Mouse (Mus musculus): ENCODE data around the gene Slc26a9. TPM values are rescaled to one million over a fixed set of nuclear protein-coding genes. Genes with fewer than 3 reads are reported as not detected.

Slc26a9 gene
- total RNA-seq, 1 experiment from 2014 or later, result not detected

DNA sequence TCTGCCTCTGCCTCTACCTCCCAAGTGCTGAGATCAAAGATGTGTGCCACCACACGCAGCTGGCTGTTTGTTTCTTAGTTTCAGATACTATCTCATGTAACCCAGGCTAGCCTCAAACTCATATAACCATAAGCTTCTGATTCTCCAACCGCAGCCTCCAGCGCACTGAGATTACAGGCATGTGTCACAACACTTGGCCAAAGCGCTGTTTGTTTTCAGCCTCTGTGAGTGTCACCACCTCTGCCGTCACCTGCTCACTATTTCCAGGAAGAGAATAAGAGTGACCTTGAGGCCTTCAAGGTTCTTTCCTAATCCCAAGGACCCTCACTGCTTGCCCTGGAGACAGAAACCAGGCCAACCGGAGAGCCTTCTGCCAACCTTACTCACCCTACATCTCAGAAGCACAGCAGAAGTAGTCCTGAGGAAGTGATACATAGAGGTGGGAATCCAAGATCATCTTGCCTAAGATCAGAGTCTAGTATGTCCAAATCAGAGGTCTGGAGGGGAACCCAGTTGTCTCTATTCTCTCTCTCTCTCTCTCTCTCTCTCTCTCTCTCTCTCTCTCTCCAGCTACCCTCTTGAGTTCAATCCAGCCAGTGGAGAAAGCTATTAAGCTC is 9.1 kb upstream of the Slc26a9 start:
- no peak for ATAC-seq (replicated peaks; ENCODE audit: low read depth, poor library complexity, severe bottlenecking)

DNA sequence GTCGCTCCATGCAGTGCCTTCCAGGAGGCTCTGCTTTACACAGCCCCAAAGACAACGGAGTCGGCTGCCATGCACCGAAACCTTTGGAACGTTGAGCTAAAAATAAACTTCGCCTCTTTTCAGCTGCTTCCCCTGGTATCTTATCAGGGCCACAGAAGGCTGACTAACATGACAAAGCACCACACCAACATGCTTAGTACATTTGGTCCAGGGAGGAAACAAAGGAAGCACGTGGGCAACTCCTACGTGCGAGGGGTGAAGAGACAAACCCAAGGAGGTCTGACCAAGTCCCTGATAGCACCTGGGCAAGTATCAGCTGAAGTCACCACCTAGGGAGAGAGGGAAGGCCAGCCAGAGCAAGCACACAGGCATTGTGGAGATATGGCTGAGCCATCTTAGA is 7.3 kb upstream of the Slc26a9 start:
- ATAC-seq (replicated peaks; ENCODE audit: low read depth, poor library complexity, severe bottlenecking), result peak; percentile 57

DNA sequence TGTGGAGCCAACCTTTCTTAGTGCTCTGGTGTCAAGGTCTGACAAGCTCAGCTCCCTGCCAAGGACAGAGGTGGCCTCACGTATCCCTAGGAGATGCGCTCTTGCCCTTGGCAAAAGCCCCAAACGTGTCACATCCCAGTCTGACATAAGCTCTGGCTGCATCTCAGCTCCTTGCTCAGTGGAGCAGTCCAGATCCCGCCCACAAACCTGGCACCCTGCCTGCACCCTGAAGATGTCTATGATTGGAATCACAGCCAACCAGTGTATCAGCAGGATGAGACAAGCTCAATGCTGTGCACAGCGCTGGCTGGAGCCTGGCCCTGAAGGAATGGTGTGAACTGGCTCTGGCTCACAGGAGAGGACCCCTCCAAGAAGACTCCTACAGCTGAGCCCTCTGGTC is 6.6 kb upstream of the Slc26a9 start:
- no peak for ATAC-seq (replicated peaks; ENCODE audit: low read depth, poor library complexity, severe bottlenecking)

DNA sequence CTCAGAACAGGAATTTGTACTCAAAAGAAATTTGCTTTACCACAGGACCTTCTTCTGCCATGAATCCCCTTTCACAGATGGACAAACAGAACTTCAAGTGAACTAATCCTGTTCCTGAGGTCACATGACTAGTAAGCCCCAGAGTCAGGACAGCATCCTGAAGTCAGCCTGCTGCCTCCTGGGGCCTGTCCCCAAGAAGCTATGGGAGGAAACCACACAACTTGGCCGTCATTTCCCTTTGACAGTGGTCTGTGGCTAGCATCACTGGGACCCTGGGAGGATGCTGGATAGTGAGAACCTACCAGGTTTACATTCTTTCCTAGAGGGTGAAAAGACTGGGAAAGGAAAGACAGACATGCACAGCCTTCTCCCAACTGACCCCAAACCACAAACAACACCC is 5.1 kb upstream of the Slc26a9 start:
- ATAC-seq (replicated peaks; ENCODE audit: low read depth, poor library complexity, severe bottlenecking), result peak; percentile 64

DNA sequence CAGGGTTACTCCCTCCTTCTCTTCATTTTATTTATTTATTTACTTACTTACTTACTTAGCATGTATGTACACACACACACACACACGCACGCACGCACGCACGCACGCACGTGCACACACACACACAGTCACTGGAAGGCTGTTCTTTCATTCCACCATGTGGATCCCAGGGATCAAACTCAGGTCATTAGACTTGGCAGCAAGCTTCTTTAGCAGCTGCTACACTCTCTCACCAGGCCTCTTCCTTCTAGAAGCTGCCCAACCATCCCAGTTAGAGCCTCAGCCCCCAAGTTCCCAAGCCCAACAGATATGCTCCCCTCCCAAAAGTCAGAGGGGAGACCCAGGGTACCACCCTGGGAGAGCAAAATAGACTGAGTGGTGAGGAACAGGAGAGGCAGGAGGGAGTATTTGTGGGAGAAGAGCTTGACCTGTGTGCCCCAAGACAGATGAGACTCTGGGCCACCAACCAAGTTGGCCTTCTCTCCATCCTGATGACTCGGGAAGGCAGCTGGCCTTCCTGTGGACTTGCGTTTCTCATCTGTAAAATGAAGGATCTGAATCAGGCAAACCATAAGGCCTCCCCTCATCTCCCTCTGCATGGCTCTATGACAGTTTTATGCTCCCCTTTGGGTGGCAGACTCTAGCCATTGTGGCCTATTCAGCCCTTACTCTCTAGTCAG is 4.2 kb upstream of the Slc26a9 start:
- ATAC-seq (replicated peaks; ENCODE audit: low read depth, poor library complexity, severe bottlenecking), result no peak

DNA sequence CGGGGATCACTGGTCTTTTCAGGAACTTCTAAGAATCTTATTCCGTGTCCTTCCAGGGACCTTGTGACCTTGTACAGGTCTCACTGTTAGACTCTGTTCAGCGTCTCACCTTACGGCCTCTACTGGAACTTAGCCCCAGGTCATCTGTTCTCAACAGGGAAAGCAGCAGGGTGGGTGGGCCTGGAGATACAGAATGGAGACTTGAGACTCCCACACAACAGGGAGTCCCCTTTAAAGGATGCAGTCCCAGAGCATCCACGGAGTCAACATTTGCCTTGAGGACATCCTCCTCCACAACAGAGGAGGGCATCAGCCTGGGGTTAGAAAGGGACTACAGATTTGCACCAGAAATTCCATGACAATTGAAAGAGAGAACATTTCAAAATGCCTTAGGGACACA is 1.6 kb downstream of the Slc26a9 start:
- no peak for ATAC-seq (replicated peaks; ENCODE audit: low read depth, poor library complexity, severe bottlenecking)

DNA sequence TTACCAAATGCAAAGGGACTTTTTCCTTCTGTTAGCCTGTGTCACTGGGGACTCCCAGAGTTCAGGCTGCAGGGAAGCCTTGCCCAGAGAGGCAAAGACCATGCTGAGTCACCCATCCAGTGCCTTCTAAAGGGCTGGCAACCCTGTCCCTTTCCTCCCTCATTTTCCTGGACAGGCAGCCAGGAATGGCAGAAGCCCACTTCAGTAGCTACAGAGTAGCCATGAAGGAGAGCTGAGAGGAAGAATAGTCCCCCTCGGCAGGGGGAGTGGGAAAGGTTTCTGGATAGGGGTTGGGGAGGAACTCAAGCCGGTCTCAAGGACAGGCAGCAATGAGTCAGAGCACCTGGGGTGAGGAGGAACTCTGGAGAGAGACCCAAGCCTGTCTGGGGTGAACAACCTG is 3.9 kb downstream of the Slc26a9 start:
- ATAC-seq (replicated peaks; ENCODE audit: low read depth, poor library complexity, severe bottlenecking), result no peak

DNA sequence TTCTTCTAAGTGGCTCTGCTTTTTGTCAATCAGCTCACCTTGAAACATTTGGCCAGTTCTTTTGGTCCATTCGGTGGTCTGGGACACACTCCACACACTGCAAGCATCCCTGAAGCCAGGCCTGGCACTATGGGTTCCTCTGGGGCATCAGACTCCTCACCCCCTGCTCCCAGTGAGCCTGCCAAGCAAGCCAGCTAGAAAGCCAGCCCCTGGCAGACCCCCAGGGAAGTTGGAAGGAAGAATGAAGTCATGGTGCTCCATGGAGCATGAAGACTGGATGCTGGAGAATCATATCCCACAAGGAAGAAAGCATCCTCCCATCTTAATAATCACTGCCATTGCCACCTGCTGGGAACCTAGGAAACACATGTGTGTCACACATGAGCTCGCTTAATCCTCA is 4.8 kb downstream of the Slc26a9 start:
- ATAC-seq (replicated peaks; ENCODE audit: low read depth, poor library complexity, severe bottlenecking), result no peak

DNA sequence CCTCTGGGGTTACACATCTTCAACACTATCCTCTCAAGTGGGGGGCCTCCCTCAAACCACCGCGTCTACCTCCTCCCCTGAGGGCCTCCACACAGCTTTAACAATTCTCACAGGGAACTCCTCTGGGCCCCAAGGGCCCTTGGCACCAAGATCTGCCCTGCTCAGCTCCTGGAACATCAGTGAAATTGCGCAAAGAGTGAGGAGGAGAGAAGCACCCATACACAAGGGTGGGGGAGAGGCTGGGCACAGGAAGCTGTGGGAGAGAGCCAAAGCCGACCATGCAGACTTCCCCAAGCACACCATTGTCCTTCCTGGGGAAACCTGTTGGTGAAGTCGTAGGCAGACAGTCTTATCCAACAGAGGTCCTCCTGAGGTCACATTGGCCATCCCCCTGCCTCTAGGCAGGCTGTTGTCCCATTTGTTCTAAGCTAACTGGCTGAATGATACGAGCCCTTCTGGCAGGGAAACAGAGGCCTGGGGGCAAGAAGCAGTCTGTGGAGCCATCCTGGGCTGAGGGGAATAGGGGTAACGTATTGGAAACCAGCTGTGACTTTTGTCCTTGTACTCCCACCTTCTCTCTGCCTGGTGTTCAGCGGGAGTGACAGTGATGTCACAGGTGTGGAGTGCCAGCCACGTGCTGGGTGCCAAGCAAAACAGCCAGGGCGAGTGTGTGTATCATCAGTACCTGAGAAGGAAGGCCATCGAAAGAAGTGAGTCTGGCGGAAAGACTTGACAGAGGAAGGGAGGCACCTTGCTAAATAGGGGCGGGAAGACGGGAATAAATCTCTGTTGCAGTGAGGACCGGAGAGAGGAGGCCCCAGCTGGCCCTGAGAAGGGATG is 6.1 kb downstream of the Slc26a9 start:
- ATAC-seq (replicated peaks; ENCODE audit: low read depth, poor library complexity, severe bottlenecking), result peak; percentile 53

DNA sequence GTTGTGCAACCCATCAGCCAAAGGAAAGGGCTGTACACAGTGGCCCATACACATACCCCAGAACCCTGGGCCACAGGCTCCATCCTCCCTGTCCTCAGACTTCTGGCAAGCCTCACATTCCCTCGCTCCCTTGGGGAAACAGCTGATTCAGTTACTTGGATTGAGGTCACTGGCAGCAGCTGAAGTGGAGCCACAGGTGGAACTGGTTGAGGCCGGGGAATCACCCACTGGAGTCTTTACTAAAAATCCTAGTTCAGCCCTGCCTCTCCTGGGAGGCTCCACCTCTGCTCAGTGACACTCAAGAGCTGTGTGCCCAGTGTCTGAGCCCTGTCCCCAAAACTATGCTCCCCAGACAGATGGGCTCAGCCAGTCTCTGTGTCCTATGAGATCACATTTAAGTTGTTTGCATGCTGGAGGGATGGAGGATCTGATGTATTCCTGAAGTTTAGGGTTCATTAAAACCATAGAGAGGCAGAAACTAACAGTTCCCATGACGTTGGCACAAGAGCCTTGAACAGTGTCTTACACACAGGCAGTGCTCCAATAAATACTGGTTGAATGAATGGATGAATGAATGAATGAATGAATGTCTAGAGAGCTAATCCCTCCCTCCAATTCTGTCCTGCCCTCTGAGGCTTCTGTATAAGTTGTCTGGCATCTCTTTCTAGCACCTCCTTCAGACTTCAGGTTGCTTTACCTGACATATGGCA is 7.5 kb downstream of the Slc26a9 start:
- no peak for ATAC-seq (replicated peaks; ENCODE audit: low read depth, poor library complexity, severe bottlenecking)

DNA sequence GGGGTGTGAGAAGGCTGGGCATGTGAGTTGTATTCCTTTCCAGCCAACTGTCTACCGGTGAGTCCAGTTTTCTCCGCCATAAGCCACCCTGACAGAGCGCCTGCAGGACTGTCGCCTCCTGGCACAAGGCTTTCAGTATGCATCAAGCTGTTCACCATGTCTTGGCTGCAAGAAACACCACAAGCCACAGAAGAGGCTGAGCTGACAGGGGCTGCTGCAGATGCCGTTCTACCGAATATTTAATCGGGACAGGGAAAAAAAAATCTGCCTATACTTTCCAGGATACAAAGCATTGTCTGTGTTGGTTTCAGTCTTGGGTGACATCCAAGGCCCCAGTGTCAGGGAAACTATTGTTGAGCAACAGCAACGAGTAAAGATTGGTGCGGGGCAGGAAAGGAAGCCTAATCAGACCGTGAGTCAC is 8.1 kb downstream of the Slc26a9 start:
- ATAC-seq (replicated peaks; ENCODE audit: low read depth, poor library complexity, severe bottlenecking), result 0 out of 2 replicates have a peak, but pooled peaks have one; percentile 20

DNA sequence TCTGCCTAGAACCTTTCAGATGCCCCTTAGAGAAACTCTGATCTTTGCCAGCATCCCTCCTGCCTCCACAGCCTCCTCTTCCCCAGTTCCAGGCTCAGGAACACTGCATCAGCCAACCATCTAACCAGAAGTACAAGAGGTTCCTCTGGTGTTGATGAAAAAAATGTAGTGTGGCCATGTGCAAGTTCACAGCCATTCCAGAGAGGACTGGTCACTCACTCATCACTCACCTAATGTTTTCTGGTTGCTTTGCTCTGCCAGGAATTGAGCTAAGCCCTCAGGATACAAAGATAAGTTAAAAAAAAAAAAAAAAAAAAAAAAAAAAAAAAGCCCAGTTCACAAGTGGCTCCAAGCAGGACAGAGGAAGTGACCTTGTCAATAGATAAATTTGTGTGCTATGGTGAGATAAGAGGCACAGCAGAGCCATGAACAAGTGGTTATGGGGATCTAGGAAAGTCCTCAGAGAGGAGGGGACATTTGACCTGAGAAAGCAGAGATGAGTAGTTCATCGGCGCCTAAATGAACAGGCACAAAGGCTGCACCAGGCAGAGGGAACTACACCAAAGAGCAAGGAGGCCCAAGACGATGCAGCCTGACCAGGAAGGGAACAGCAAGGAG is 10.5 kb downstream of the Slc26a9 start:
- peak; percentile 31 for ATAC-seq (replicated peaks; ENCODE audit: low read depth, poor library complexity, severe bottlenecking)

DNA sequence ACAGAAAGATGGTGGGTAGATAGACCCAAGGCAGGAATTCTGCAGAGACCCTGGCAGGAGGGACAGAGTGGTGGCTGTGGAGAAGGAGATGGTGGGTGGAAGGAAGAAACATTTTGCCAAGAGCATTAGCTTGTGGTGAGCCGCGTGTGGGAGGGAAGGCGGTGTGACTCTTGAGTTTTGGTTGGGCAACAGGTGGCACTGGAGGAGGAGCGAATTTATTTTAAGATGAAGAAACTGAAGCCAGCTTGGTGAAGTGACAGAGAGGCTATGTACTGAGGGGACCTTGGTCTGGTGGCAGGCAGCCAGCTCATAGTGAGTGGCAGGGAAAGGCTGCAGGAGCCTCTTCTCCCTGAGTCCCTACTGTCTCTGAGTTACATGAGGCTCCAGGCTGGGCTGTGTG is 11.1 kb downstream of the Slc26a9 start:
- ATAC-seq (replicated peaks; ENCODE audit: low read depth, poor library complexity, severe bottlenecking), result peak; percentile 77

DNA sequence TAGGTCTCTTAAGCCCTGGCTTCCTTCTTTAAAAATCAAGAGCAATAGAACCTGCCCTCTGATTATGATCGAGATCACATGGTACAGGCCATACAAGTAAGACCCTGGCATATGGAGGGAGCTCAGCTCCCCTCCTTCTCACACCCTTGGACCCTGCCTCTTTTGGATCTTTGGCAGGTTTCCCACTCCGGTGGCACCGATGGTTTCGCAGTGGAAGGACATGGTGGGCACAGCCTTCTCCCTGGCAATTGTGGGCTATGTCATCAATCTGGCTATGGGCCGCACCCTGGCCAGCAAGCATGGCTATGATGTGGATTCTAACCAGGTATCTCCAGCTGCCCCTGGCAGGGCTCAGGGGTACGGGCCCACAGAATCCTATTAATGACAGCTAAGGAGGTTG is 13.4 kb downstream of the Slc26a9 start:
- no peak for ATAC-seq (replicated peaks; ENCODE audit: low read depth, poor library complexity, severe bottlenecking)

DNA sequence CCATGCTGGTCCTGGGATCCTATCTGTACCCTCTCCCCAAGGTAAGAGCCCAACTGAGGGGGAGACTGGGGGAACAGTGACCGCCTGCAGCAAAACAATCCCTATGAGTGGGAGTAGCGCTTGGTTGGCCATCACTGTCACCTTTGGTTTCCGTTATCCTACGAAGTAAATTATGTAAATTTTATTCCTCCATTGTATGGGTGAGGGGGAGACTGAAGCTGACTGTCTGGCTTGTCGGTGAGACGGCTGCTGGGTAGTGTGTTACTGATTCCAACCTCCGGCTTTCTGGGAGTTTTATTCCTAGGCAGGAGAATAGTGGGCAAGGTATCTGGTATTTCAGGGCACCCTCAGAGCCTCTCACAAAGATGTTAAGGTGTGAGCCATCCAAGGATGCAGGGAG is 15.0 kb downstream of the Slc26a9 start:
- no peak for ATAC-seq (replicated peaks; ENCODE audit: low read depth, poor library complexity, severe bottlenecking)

DNA sequence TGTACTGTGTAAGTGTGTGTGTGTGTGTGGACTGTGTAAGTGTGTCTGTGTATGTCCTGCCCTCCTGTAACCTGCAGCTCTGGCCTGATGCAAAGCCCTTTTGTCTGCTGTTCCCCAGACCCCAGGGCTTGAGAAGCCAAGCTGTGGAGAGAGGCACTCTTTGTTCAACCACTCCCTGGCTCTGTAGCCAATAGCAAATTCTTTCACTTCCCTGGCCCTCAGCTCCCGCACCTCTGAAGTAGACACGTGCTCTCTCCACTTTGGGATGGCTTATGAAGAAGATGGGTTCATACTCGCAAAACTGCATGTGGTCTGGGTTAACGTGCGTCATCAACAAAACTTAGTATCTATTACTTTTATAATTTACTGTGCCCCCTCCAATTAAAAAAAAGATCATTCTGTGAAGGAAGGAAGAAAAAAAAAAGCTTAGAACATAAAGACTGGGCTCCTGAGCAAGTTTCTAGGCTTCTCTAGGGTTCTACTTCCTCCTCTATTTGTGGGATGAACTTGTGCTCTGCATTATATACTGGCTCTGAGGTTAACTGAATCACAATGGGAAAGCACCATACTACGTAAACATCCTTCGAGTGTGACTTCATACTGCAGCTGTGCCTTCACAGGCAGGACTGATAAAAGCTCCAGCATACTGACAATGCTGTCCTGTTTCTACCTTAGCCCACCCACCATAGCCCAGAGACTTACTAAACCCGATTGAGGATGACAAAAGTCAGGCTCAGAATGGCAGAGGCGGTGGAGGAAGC is 16.0 kb downstream of the Slc26a9 start:
- peak; percentile 26; the same call in 1 of the 2 replicates for ATAC-seq (replicated peaks; ENCODE audit: low read depth, poor library complexity, severe bottlenecking)

DNA sequence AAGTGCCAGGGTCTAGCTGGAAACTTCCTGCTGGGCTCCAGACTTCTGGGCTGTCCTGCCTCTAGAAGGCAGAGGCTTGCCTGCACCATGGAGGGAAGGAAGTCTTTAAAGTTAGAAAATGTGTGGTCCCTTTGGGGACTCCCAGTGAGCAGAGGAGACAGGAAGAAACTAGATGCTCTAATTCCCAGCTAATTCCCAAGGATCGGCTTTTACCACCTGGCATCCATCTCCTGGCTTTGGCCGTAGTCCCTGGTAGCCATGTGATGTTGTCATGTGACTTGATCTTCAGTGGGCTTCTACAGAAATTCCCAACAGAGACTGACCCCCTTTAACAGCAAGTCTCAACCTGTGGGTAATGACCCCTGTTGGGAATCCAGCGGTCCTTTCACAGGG is 16.6 kb downstream of the Slc26a9 start:
- ATAC-seq (replicated peaks; ENCODE audit: low read depth, poor library complexity, severe bottlenecking), result no peak

DNA sequence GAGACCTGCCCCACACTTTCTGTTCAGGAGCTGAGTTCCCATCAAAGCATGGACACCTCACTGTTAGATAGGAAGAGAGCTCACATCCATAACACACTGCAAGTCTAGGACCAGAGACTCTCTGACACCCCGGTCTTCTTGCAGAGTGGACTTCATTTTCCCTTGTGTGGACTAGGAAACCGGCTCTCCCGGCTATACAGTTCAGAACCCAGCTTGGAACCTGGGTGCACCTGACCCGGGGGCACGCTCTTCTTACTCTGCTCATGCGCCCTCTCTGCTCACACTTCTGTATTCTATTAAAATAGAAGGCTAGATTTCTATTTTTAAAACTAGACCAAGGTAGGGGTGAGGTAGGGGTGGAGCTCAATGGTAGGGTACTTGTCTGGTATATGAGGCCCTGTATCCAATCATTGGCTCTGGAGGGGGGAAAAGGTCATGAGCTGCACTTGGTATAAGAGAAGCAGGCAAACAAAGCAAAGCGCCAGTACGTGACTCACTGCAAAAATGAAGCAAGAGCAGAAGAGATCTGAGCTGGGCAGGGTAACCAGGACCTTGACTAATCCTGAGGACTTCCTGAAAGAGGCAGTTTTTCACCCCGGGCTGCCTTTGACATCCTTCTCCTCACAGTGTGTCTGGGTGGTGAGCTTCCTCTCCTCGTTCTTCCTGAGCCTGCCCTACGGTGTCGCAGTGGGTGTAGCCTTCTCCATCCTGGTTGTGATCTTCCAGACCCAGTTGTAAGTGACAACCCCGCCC is 17.4 kb downstream of the Slc26a9 start:
- peak; percentile 36 for ATAC-seq (replicated peaks; ENCODE audit: low read depth, poor library complexity, severe bottlenecking)

DNA sequence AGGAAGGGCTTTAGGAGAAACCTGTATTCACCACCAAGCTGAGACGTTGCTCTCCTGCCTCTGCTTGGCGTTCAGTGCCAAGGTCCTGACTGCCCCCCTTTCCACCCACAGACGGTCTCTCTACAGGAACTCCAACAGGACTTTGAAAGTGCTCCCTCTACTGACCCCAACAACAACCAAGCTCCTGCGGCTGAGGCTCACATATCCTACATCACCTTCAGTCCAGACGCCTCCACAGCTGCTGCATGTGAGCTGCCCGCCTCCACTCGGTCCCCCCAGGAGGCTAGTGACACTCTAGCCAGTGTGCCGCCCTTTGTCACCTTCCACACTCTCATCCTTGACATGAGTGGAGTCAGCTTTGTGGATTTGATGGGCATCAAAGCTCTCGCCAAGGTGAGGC is 19.9 kb downstream of the Slc26a9 start:
- ATAC-seq (replicated peaks; ENCODE audit: low read depth, poor library complexity, severe bottlenecking), result peak; percentile 49

Measured in common myeloid progenitor, adult 5-6 weeks (primary cell).